Mouse (Mus musculus): Measurements from ENCODE around the gene Taf6l. TPM values are rescaled to one million over a fixed set of nuclear protein-coding genes. Genes with fewer than 3 reads are reported as not detected.

The Taf6l gene
- polyA plus RNA-seq, 1 experiment from 2014 or later: 25.9 TPM

GRCm38 (mm10) chr19:8757471-8757998, 28.7 kb downstream of the Taf6l start:
- Histone ChIP-seq H3K4me2 (peak overlapping the region; percentile 85), H3K36me3 (ENCODE audit: control insufficient read depth, insufficient read depth, low read length) (peaks cover 18% of the 10 kb centered on the region), H3K27ac (ENCODE audit: low read depth, low read length) (peak overlapping the region; percentile 93), H3K4me1 (replicated peaks; ENCODE audit: control insufficient read depth, insufficient read depth, low read length) (peaks cover 18% of the 10 kb centered on the region), H3K9me3 (ENCODE audit: control insufficient read depth, low read length) (no peaks in the 10 kb centered on the region), H3K27me3 (replicated peaks; ENCODE audit: control insufficient read depth, insufficient read depth, low read length) (no peaks in the 10 kb centered on the region), H3K9ac (ENCODE audit: low read depth, low read length) (peak overlapping the region; percentile 93), H3K4me3 (ENCODE audit: low read depth, low read length) (peak overlapping the region; percentile 89)
- ATAC-seq (replicated peaks; ENCODE audit: low FRiP score) (no peak; the same call in 1 of the 2 replicates), DNase-seq (ENCODE audit: low spot score) (no peak)
- WGBS: 5% methylated on average over 14 of the region's 14 CpGs

GRCm38 (mm10) chr19:8756635-8757387, 29.4 kb downstream of the Taf6l start, which contains the start of gene Nxf1:
Nxf1 (plus strand) TSS chr19:8757073.
- H3K36me3 ChIP-seq (ENCODE audit: control insufficient read depth, insufficient read depth, low read length): peaks cover 15% of the 10 kb centered on the region
- ATAC-seq (replicated peaks; ENCODE audit: low FRiP score): peak; percentile 85
- H3K4me3 ChIP-seq (ENCODE audit: low read depth, low read length): peak within 1 kb of the TSS; percentile 89
- peak within 1 kb of the TSS; percentile 85 for H3K4me2 ChIP-seq
- peak; percentile 90 for DNase-seq (ENCODE audit: low spot score)
- H3K9ac ChIP-seq (ENCODE audit: low read depth, low read length): peak within 1 kb of the TSS; percentile 93
- under 1% methylated on average over 75 of the region's 75 CpGs for WGBS
- no peaks in the 10 kb centered on the region for H3K27me3 ChIP-seq (replicated peaks; ENCODE audit: control insufficient read depth, insufficient read depth, low read length)
- H3K4me1 ChIP-seq (replicated peaks; ENCODE audit: control insufficient read depth, insufficient read depth, low read length): peaks cover 18% of the 10 kb centered on the region
- no peaks in the 10 kb centered on the region for H3K9me3 ChIP-seq (ENCODE audit: control insufficient read depth, low read length)
- peak within 1 kb of the TSS; percentile 93 for H3K27ac ChIP-seq (ENCODE audit: low read depth, low read length)

- DNase-seq (ENCODE audit: low spot score): no peak
- Histone ChIP-seq H3K27me3 (replicated peaks; ENCODE audit: control insufficient read depth, insufficient read depth, low read length) (no peaks in the 10 kb centered on the region), H3K27ac (ENCODE audit: low read depth, low read length) (no peak overlapping the region), H3K4me2 (peak overlapping the region; percentile 85), H3K9me3 (ENCODE audit: control insufficient read depth, low read length) (no peaks in the 10 kb centered on the region), H3K4me3 (ENCODE audit: low read depth, low read length) (peak overlapping the region; percentile 89), H3K4me1 (replicated peaks; ENCODE audit: control insufficient read depth, insufficient read depth, low read length) (peaks cover 18% of the 10 kb centered on the region), H3K9ac (ENCODE audit: low read depth, low read length) (peak overlapping the region; percentile 93), H3K36me3 (ENCODE audit: control insufficient read depth, insufficient read depth, low read length) (peaks cover 22% of the 10 kb centered on the region)
- no peak for ATAC-seq (replicated peaks; ENCODE audit: low FRiP score)
- 43% methylated on average over 3 of the region's 3 CpGs for WGBS
These were observed 30.6 kb downstream of the Taf6l start for GRCm38 (mm10) chr19:8755652-8756051.

- no peaks in the 10 kb centered on the region for H3K9me3 ChIP-seq (ENCODE audit: control insufficient read depth, low read length)
- H3K27me3 ChIP-seq (replicated peaks; ENCODE audit: control insufficient read depth, insufficient read depth, low read length): no peaks in the 10 kb centered on the region
- ATAC-seq (replicated peaks; ENCODE audit: low FRiP score) (no peak), DNase-seq (ENCODE audit: low spot score) (no peak)
- H3K4me2 ChIP-seq: no peak overlapping the region
- H3K36me3 ChIP-seq (ENCODE audit: control insufficient read depth, insufficient read depth, low read length): peaks cover 47% of the 10 kb centered on the region
- peaks cover 7% of the 10 kb centered on the region; the same call in 1 of the 2 replicates for H3K4me1 ChIP-seq (replicated peaks; ENCODE audit: control insufficient read depth, insufficient read depth, low read length)
- H3K27ac ChIP-seq (ENCODE audit: low read depth, low read length): no peak overlapping the region
- 68% methylated on average over 2 of the region's 2 CpGs for WGBS
- H3K4me3 ChIP-seq (ENCODE audit: low read depth, low read length): no peak overlapping the region
- no peak overlapping the region for H3K9ac ChIP-seq (ENCODE audit: low read depth, low read length)
These were observed 38.8 kb downstream of the Taf6l start for GRCm38 (mm10) chr19:8747368-8747767.

- no peak overlapping the region for H3K4me2 ChIP-seq
- H3K9me3 ChIP-seq (ENCODE audit: control insufficient read depth, low read length): no peaks in the 10 kb centered on the region
- H3K4me3 ChIP-seq (ENCODE audit: low read depth, low read length): no peak overlapping the region
- peaks cover 11% of the 10 kb centered on the region for H3K4me1 ChIP-seq (replicated peaks; ENCODE audit: control insufficient read depth, insufficient read depth, low read length)
- H3K9ac ChIP-seq (ENCODE audit: low read depth, low read length): no peak overlapping the region
- peaks cover 40% of the 10 kb centered on the region for H3K36me3 ChIP-seq (ENCODE audit: control insufficient read depth, insufficient read depth, low read length)
- no peak overlapping the region for H3K27ac ChIP-seq (ENCODE audit: low read depth, low read length)
- DNase-seq (ENCODE audit: low spot score): no peak
- WGBS: 91% methylated on average over 1 of the region's 1 CpGs
- H3K27me3 ChIP-seq (replicated peaks; ENCODE audit: control insufficient read depth, insufficient read depth, low read length): no peaks in the 10 kb centered on the region
- no peak for ATAC-seq (replicated peaks; ENCODE audit: low FRiP score)
These were observed 40.8 kb downstream of the Taf6l start for GRCm38 (mm10) chr19:8745382-8745781.

- Histone ChIP-seq H3K4me1 (replicated peaks; ENCODE audit: control insufficient read depth, insufficient read depth, low read length) (peaks cover 14% of the 10 kb centered on the region), H3K4me3 (ENCODE audit: low read depth, low read length) (peak overlapping the region; percentile 94), H3K27ac (ENCODE audit: low read depth, low read length) (peak overlapping the region; percentile 85), H3K27me3 (replicated peaks; ENCODE audit: control insufficient read depth, insufficient read depth, low read length) (no peaks in the 10 kb centered on the region), H3K4me2 (peak overlapping the region; percentile 89), H3K9ac (ENCODE audit: low read depth, low read length) (peak overlapping the region; percentile 95), H3K36me3 (ENCODE audit: control insufficient read depth, insufficient read depth, low read length) (peaks cover 42% of the 10 kb centered on the region), H3K9me3 (ENCODE audit: control insufficient read depth, low read length) (no peaks in the 10 kb centered on the region)
- DNase-seq (ENCODE audit: low spot score): no peak
- WGBS: 13% methylated on average over 14 of the region's 14 CpGs
- no peak for ATAC-seq (replicated peaks; ENCODE audit: low FRiP score)
These were observed 44.0 kb downstream of the Taf6l start for GRCm38 (mm10) chr19:8742176-8742575.

GRCm38 (mm10) chr19:8741243-8741869, 44.9 kb downstream of the Taf6l start, which contains the start of gene Stx5a:
Stx5a (plus strand) TSS chr19:8741413.
- H3K4me3 ChIP-seq (ENCODE audit: low read depth, low read length): peak within 1 kb of the TSS; percentile 94
- WGBS: under 1% methylated on average over 36 of the region's 36 CpGs
- peaks cover 19% of the 10 kb centered on the region for H3K4me1 ChIP-seq (replicated peaks; ENCODE audit: control insufficient read depth, insufficient read depth, low read length)
- peak within 1 kb of the TSS; percentile 85 for H3K27ac ChIP-seq (ENCODE audit: low read depth, low read length)
- ATAC-seq (replicated peaks; ENCODE audit: low FRiP score) (peak; percentile 97), DNase-seq (ENCODE audit: low spot score) (peak; percentile 93)
- no peaks in the 10 kb centered on the region for H3K27me3 ChIP-seq (replicated peaks; ENCODE audit: control insufficient read depth, insufficient read depth, low read length)
- peak within 1 kb of the TSS; percentile 95 for H3K9ac ChIP-seq (ENCODE audit: low read depth, low read length)
- H3K4me2 ChIP-seq: peak within 1 kb of the TSS; percentile 89
- peaks cover 43% of the 10 kb centered on the region for H3K36me3 ChIP-seq (ENCODE audit: control insufficient read depth, insufficient read depth, low read length)
- H3K9me3 ChIP-seq (ENCODE audit: control insufficient read depth, low read length): no peaks in the 10 kb centered on the region

GRCm38 (mm10) chr19:8740603-8741002, 45.6 kb downstream of the Taf6l start, which contains the start of gene 1700092M07Rik:
1700092M07Rik (plus strand) TSS chr19:8740718.
- peak within 1 kb of the TSS; percentile 95 for H3K9ac ChIP-seq (ENCODE audit: low read depth, low read length)
- H3K4me2 ChIP-seq: peak within 1 kb of the TSS; percentile 45
- peaks cover 19% of the 10 kb centered on the region for H3K4me1 ChIP-seq (replicated peaks; ENCODE audit: control insufficient read depth, insufficient read depth, low read length)
- no peak; the same call in 1 of the 2 replicates for ATAC-seq (replicated peaks; ENCODE audit: low FRiP score)
- H3K27me3 ChIP-seq (replicated peaks; ENCODE audit: control insufficient read depth, insufficient read depth, low read length): no peaks in the 10 kb centered on the region
- H3K4me3 ChIP-seq (ENCODE audit: low read depth, low read length): peak within 1 kb of the TSS; percentile 94
- WGBS: 67% methylated on average over 14 of the region's 14 CpGs
- peak within 1 kb of the TSS; percentile 85 for H3K27ac ChIP-seq (ENCODE audit: low read depth, low read length)
- H3K36me3 ChIP-seq (ENCODE audit: control insufficient read depth, insufficient read depth, low read length): peaks cover 40% of the 10 kb centered on the region
- no peak for DNase-seq (ENCODE audit: low spot score)
- no peaks in the 10 kb centered on the region for H3K9me3 ChIP-seq (ENCODE audit: control insufficient read depth, low read length)
